Mouse (Mus musculus) layer of hippocampus, postnatal 36 days (tissue): ENCODE data around the gene Gm47996. TPM values are rescaled to one million over a fixed set of nuclear protein-coding genes. Genes with fewer than 3 reads are reported as not detected.
"Not testable (repeated sequence)": the region's sequence is repeated elsewhere in the genome, so short reads cannot be mapped to it uniquely, and the experiment has no call there.

Experiments
- DNase-seq, 2 experiments: peaks; one replicate each; pipeline ENCODE4 v3.0.0; 2022
- total RNA-seq, 2 experiments: library from RNA; stranded (reverse); gene quantifications; 2 replicates each; pipeline ENCODE4 v1.2.3; 2021

The Gm47996 gene
- total RNA-seq, 2 experiments from 2014 or later, result not detected

DNA sequence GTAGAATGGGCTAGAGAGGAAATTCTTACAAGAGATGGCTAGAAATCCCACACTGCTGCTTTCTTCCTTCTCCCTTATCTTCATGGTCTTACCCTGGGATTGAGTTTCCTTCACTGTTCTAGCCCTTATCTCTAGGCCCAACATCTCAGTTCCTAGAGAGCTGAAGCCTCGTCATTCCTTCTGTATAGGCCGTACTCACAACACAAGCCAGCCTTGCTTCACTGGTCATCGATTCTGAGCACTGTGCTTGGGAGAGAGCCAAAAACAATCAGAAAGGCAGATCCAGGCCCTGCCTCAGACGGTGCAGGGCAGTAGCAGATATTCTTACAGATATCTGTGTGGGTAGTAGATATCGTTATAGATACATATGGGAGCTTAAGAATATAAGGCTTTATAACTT, 1.4 kb upstream of the Gm47996 start:
- not testable (repeated sequence) for DNase-seq

GRCm38 (mm10) chr1:151208944-151209343, 987 bp upstream of the Gm47996 start:
- not testable (repeated sequence) for DNase-seq

DNA sequence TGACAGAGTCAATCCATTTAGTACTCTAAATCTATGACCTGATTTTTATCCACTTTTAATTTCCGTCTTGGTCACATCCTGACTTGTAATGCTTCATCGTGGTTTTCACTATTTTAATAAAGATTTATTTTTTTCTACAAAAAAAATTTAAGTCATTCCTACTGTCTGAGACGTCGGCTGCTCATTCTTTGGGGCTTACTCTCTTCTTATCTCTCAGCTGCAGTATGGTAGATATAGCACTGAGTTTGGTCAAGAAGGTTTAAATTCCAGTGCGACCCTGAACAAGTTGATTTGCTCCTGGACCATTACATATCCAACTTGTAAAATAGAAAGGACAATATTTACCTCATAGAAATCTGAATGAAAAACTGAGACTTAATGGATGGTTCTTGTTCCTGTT, 1.7 kb downstream of the Gm47996 start:
- not testable (repeated sequence) for DNase-seq

DNA sequence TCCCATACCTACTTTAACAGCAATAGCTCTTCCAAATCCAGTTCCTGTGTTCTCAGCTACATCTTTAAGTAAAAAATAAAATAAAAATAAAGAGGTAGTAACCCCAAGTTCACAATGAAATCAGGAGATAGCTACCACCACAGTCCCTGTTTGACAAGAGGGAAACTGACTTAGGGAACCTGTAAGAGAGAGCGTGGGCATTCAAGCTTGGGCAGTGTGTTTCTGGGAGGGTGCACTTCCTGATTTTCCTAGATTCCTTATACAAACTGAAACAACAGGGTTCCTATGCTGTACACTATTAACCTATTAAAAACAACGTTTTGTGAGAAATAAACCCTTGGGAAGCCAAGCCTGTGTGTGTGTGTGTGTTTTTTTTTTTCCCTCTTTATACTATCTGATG, 4.9 kb downstream of the Gm47996 start:
- DNase-seq, result no peak

GRCm38 (mm10) chr1:151215985-151216384, 6.1 kb downstream of the Gm47996 start:
- DNase-seq, result no peak

DNA sequence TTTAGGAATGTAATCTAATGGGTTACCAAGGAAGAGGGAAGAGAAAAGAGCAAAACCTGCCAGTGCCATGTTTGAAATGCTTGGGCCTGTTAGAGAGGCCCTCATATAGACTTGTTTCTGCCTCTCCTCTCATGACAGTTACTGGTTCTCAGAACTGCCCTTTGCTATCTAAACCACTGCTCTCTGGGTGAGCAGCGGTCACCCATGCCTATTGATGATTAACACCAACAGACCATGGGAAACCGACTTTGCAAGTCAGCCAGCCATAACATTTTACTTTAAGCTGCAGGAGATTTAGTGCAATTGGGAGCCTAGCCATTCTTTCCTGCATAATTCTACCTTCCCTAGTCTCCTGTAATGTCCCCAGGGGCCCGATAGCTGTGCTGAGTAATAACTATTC, 6.5 kb downstream of the Gm47996 start:
- no peak for DNase-seq

DNA sequence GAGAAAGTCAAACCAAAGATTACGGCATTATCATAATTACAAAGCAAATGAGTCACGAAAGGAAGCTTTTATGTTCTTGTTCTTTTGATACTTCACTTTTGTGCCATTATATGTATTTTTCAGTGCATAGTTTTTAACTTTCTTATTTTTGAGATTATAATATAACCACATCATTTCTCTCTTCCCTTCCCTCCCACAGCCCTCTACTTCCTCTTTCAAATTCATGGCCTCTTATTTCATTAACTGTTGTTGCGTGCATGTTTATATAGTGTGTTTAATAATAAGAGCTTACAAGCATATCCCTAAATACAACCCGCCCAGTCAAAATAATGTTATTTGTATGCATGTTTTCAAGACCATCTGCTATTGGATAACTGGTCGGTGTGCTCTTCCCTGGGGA, 9.1 kb downstream of the Gm47996 start:
- DNase-seq, result no peak

DNA sequence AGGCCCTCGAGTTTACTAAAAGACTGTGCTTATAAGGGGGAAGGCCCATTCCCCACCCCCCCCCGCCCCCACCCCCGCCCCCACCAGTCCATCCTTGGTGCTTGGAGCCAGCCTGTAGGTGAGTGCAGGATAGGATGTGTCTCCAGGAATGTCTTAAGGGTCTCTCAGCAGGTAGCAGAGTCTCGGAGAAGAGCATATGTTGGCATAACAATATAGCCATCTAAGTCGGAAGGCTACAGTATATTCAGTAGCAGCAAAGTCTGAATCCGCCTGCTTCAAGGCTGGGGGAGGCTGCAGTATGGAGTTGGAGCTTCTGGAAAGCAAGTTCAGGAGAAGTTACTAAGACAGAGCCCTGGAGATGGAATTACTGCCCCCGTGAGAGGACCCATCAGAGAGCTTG, 10.2 kb downstream of the Gm47996 start:
- no peak for DNase-seq

GRCm38 (mm10) chr1:151222561-151223267, 12.8 kb downstream of the Gm47996 start:
- no peak for DNase-seq

DNA sequence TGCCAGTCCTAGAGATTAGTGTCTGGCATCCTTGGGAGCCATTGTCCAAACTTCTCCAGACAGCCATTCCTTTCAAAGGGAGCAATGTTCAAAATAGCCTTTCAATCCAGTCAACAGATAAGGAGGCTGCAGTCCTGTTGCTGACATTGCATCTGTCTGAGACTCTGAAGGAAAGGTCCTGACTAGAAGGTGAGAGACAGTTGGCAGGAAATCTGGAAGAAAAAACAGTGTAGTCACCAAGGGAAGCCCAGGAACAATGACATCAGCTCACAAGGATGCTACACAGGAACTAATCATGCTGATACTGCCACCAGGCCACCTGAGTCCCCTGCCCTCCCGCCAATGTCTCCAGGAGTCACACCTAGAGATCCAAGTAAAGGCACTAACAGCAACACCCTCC, 13.4 kb downstream of the Gm47996 start:
- no peak for DNase-seq

DNA sequence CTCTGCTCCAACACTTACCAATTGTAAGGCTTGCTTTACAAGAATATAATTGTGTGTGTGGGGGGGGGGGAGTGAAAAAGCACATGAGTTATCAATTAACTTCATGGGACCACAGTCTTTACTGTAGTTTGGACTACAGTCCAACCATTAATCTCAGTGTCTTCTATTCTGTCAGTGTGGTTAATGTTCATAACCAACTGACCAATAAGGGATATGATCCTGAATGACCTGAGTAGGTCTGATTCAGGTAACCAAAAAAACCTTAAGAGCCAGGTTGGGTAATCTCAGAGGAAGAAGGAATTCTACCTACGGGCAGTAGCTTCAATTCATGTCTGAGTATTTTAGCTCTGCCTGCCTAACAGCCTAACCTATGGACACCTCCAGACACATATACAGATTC, 14.6 kb downstream of the Gm47996 start:
- no peak for DNase-seq

- DNase-seq, result no peak
Measured at GRCm38 (mm10) chr1:151227506-151227905, 17.6 kb downstream of the Gm47996 start.

DNA sequence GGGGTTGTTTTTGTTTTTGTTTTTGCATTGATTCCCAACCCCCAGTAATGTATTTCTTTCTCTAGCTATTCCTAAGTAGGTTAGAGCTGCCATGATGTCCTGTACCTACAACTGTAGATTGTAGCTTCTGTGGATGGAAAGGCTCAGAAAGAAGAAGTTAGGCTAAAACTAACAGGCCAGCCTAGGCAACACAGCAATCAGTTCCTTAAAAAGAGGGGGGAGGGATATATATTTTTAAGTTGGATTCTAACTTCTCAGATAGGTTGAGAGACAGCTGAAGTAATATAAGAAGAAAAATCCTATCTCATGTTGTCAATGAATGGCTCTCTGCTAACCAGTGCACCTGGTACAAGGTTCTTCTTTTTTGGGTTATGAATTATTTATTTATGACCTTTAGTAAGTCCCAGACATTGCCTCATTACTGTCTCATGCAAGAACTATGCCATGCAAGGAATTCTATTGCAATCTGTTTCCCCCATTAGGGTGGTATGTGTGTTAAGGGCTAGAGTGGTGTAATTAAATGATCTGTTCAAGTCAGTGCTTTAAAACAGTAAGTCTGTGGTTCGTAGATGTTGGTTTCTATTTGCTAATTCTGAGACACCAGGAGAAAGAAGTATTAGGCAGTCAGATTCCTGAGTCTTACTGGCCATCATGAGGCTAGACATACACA, 18.5 kb downstream of the Gm47996 start:
- no peak for DNase-seq

GRCm38 (mm10) chr1:151232346-151232745, 22.4 kb downstream of the Gm47996 start:
- DNase-seq, result no peak

- DNase-seq, result no peak
Measured at GRCm38 (mm10) chr1:151233756-151234155, 23.8 kb downstream of the Gm47996 start.

- no peak for DNase-seq
Measured at GRCm38 (mm10) chr1:151235574-151235973, 25.6 kb downstream of the Gm47996 start.

DNA sequence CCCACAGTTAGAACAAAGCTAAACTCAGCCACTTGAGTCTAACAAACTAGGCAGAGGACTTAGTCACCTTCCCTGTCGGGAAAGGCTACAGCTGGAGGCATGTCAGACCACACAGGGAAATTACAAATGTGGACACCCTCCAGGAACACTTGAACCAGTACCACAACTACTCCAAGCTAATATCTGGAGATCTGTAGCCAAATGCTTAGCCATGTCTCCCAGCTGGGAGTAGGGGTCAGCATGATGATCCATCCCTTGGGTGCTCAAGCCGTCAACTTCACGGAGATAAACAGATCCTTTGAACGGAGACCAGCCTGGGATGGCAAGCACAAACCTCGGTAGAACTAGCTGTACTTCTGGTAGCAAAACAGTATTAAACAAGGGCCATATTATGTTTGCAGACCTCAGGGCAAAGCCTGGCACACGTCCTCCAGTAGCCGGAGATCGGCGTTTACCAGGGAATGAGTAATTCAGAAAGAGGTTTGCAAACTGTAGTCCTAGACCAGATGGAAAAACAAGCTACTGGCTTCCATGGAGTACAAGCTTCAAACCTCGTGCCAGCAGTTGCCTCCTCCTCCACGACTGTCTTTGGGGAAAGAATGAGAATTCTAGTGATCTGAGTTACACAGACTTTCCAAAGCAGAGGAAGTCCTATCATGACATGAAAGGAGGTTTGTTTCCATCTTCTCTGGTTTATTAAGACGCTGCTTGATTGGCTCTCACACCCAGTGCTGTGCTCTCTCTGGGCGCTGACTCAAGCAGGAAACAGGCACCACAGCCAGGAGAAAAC, 26.4 kb downstream of the Gm47996 start:
- DNase-seq, result peak; percentile 45 to 53

- no peak for DNase-seq
Measured at GRCm38 (mm10) chr1:151237780-151238179, 27.8 kb downstream of the Gm47996 start.

GRCm38 (mm10) chr1:151243332-151243731, 33.4 kb downstream of the Gm47996 start:
- no peak for DNase-seq

DNA sequence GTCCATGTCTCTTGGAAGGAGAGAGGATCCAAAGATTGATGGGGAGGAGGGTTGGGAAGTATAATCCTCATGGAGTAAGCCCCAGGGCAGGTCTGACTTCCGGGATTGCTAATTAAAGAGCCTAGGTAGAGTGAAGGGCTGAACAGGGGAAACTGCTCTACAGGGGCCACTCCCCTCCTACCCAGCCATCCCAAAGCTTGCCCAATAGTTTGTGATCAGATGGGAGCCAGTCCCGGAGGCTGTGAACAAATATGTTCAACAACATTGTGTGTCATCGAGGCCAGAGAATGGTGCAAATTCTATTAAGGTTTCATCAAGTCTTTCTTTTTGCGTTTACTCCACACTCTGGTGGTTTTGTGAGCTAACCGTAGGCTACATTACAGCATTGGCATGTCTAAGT, 34.1 kb downstream of the Gm47996 start:
- DNase-seq, result no peak

GRCm38 (mm10) chr1:151244761-151245160, 34.8 kb downstream of the Gm47996 start:
- no peak for DNase-seq

DNA sequence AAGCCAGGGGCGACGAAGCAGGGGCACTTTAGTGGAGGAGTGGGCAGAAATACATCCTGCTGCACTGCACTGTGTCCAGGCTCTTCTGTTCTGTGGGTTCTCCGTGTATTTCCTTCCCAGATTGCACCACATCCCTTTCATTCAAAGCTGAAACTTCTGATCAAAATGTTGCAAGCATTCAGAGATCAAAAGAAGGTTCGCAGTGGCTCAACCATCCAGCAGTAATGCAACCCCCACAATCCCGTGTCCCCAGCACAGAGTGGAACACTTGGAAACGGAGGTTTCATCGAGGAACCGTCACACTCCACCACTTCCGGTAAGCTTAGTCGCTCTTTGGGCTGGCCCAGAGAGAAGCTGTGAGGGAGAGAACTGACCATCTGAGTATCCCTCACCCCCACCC, 35.2 kb downstream of the Gm47996 start:
- no peak for DNase-seq

DNA sequence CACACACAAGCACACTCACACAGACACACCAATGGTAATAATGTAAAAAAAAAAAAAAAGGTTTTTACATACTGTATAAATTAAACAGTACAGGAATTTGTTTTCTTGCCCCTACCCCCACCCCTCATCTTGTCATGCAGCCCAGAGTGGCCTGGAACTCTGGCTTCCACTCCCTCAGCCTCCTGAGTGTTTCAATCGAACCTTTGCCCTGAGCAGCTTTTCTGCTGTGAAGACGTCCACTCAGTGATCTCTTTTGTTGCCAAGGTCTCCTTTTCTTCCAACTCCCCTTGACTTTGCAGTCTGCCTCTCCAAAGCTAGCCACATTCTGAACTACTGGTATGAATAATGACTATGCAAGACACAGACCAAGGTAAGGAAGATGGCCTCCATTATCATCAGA, 35.9 kb downstream of the Gm47996 start:
- DNase-seq, result no peak

DNA sequence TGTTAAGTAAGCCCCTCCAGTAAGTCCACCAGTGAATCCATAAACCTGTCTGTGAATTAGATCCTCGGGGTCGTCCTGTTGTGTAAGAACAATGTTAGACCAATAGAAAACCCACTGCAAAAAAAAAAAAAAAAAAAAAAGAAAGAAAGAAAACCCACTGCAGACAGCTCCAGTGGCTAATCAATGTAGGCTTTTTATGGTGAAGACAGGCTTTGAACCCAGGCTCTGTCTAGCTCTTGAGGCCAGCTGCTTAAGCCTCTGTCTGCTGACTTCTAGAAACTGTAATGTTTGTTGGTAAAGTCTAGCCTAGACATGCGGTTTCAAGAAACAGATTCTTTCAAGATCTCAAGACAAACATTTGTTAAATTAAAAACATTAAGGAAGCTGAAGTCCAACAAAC, 40.2 kb downstream of the Gm47996 start:
- DNase-seq, result no peak
